Mouse (Mus musculus): ENCODE data around the gene Ncstn.

Ncstn gene

DNA sequence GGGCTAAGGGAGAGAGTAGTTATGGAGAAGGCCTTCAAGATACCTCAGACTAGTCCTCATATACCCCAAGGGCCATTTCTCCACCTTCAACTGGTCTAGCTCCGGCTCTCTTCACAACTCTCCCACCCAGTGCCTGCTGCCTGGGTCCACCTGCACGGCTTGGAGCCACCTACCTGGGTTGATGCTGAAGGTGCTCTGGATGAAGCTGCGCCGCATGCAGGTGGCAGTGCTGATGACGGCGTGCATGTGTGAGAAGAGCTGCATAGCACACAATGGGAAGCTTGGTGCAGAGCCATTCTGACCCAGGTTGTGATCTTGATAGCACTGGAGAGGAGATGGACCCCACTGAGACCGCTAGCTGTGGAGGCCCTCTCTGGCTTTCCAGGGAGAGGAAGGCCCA lies 10.0 kb downstream of the Ncstn start:
- in situ Hi-C loops (cut with MboI, MseI), result no loop called here

DNA sequence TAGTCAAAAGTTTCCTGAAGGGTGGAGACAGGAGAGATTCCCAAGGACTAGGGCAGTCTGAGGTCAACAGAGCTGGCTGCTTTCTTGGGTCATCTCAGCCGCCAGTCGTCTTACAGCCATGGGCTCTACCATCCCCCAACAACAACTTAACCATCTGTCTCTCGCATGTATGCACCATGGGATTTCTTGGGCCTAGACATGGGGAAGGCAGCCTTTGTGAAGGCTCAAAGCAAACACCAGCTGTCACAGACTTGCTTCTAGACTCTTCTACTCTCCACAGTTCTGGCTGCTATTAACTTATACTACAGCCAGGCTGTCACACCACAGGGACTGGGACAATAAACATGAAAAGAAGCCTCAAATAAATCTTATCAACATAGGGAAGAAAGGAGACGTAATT lies 11.0 kb downstream of the Ncstn start:
- in situ Hi-C loops (cut with MboI, MseI), result no loop called here

DNA sequence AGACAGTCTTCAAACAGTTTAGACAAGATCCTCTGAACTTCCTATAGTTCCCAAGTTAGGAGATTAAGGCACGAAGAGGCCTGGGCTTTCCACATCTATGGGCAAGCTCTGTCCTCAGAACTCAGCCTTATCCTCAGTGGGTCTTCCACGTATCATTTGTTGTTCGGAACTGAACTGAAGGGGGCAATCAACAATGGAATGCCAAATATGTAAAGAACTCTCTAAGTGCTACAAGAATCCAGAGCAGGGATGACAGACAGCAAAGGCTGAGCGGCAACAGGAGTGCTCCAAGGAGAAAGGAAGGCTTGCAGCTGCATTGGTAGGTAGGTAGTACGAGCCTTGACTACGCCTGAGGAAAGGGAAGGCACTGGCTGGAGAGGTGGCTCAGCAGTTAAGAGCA lies 12.4 kb downstream of the Ncstn start:
- in situ Hi-C loops (cut with MboI, MseI), result no loop called here

- in situ Hi-C loops (cut with MboI, MseI), result no loop called here
These were observed 17.9 kb downstream of the Ncstn start for GRCm38 (mm10) chr1:172064613-172065141.

GRCm38 (mm10) chr1:172063291-172064023 lies 19.1 kb downstream of the Ncstn start:
- in situ Hi-C loops (cut with MboI, MseI), result no loop called here

DNA sequence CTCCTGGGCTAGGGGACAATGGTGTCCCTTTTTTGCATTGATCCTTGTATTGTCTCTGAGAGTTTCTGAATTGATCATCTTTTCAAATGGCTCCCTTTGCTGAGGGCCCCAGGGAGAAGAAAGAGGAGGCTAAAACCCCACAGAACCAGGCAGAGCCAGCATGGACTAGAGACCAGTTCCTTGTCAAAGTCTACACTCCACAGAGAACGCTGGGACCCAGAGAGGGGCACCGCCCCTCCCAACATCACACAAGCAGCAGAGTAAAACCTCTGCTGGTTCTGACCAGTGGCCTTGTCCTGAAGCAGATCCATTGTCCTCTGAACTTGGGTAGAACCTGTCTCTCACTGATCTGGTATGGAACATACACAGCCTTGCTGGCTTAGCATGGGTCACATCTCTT lies 20.5 kb downstream of the Ncstn start:
- in situ Hi-C loops (cut with MboI, MseI), result no loop called here

DNA sequence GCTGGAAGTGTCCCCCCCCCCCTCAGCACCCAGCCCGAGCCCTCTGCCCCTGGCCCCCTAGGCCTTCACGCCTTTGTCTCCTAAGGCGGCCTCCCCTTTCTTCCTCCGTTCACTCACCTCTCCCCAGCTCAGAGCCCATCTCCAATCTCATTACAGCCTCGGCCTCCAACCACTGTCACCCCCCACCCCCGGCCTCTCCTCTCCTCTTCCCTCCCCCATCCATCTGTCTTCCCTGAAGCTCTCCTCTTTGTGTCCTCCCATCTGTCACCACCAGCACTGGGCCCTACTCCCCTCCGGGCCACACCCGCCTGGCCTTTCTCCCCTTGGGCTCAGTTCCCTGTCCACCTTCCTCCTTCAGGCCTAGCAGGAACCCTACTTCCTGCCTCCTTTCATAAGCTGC lies 21.4 kb downstream of the Ncstn start:
- in situ Hi-C loops (cut with MboI, MseI), result no loop called here

DNA sequence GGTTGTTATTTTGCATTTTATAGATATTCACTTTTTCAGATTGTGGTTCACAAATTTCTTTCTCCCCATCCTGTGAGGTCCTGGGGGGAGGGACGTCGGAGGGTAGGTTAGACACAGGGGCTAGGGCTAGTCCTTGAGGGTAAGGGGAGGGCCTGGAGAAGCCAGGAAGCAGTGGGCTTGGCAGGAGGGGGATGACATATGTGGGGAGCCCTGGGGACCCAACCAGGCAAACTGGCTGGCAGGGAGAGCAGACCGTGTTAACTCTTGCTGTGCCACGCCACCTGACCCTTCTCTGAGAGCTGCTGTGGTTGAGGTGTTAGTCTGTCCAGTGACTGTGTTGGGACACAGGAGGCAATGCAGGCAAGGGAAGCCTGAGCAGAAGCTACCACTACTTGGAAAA lies 21.9 kb downstream of the Ncstn start:
- in situ Hi-C loops (cut with MboI, MseI), result no loop called here

GRCm38 (mm10) chr1:172058874-172059273 lies 23.7 kb downstream of the Ncstn start:
- in situ Hi-C loops (cut with MboI, MseI), result loop anchor here (10.0 kb wide), 1 partner anchor 426 kb away; the partner anchor contains the start of gene Igsf9

GRCm38 (mm10) chr1:172058321-172058720 lies 24.3 kb downstream of the Ncstn start:
- in situ Hi-C loops (cut with MboI, MseI), result loop anchor here (10.0 kb wide), 1 partner anchor 426 kb away; the partner anchor contains the start of gene Igsf9

DNA sequence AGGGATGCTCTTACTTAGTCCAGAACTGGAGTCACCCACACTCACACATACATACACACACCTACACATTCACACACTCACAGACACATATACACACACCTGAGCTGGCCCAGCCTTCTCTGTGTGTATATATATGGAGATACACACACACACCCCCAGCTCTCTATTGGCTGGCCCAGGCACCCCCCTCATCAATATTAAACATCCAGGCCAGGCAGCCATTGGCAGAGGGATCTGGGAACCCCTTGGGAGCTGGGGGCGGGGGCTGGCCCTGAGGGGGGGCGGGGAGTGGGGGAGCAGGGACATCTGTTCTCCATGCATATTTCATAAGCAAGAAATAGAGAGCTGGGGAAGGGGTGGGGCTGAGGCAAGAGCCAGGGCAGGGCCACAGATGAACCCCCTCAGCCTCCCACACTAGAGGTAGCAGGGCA lies 25.1 kb downstream of the Ncstn start, which contains the start of gene Nhlh1:
Gene Nhlh1 (minus strand): TSS at position 83 of the 431 bp plus-strand sequence.
- in situ Hi-C loops (cut with MboI, MseI), result loop anchor here (10.0 kb wide), 1 partner anchor 427 kb away; the partner anchor contains the start of gene Igsf9

- in situ Hi-C loops (cut with MboI, MseI), result loop anchor here (10.0 kb wide), 1 partner anchor 429 kb away; the partner anchor contains the start of gene Igsf9
These were observed 26.3 kb downstream of the Ncstn start for GRCm38 (mm10) chr1:172056251-172056650.

DNA sequence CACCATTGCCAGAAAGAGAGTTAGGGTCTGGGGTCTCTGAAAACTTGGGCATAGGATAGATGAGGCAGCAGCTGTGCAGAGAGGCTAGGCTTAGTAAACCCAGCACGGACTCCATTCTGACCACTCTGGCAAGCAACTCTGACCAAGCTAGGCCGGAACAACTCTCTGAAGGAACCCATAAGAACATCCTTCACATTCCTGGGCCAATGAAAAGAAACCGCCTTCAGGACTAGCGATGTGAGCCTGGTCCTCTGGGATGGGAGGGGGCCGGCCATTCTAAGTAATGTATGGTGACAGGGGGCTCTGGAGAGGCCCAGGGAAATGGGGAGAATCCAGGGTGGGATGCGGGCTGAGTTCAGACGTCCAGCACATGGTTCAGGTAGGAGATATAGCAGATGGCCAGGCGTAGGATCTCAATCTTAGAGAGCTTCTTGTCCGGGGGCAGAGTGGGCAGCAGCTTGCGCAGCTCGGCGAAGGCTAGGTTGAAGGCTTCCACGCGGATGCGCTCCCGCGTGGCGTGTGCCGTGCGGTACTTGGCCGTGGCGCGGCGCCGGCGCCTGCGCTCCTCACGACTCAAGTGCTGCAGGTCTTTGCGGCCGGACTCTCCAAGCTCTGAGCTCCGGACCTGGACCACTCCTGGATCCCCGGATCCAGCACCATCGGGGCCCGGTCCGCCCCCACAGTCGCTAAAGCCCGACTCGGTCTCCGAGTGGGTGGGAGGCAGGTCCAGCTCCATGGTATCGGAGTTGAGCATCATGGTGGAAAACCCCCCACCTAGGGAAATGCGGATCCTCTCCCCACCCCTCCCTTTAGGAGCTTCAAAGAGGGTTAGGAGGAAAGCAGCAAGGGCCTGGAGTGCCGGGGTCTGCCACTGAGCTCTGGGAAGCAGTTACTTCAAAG lies 28.8 kb downstream of the Ncstn start:
- in situ Hi-C loops (cut with MboI, MseI), result loop anchor here (10.0 kb wide), 1 partner anchor 431 kb away; the partner anchor contains the start of gene Igsf9

DNA sequence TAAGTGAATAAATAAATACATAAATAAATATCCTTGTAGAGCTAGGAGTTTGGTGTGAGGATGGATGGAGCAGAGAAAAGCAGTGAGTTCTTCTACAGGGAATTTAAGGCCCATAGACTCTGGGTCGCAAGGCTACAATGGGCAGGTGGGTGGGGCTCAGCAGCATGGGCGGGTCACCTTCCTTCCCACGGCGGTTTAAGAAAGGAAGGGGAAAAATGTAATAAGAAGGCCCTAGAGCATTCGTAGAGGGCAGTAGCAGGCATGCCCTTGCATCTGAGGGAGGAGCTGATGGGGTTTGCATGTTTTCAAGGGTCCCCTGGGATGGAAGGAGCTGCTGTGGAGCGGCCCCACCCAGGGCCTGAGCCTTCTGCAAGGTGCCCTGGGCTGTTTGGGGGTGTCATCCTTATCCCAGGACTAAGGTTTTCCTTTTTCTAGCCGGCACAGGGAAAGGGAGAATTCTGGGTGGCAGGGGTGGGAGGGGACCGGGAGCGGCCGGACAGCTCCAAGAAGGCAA lies 29.8 kb downstream of the Ncstn start:
- in situ Hi-C loops (cut with MboI, MseI), result loop anchor here (10.0 kb wide), 1 partner anchor 432 kb away; the partner anchor contains the start of gene Igsf9

DNA sequence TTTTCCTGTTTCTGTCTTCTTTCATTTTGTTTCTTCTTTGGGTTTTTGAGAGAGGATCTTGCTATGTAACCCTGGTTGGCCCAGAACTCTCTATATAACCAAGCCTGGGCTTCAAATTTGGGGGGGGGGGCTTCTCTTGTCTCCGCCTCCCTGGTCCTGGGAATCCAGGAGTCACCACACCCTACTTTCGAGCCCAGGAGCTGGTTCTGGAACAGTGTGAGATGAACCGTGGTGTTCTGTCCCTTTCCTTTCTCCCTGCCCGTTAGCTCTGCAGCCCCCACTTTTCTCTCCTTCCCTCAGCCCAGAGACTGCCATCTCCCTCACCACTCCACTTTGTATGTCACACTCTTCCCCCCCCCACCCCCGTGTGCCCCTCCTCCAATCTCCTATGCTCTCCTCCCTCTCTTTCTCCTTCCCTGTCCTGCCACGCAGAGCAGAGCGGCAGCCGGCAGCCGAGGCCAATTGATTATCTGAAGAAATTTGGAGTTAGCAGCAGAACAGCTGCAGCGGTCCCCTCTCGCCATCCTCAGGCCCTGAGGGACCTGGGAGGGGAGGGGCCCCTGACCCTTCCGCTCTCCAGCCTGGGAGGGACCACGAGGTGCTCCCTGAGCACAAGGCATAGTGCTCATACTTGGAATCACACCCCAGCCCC lies 33.3 kb downstream of the Ncstn start:
- in situ Hi-C loops (cut with MboI, MseI), result no loop called here

- in situ Hi-C loops (cut with MboI, MseI), result no loop called here
These were observed 34.3 kb downstream of the Ncstn start for GRCm38 (mm10) chr1:172048241-172048734.

DNA sequence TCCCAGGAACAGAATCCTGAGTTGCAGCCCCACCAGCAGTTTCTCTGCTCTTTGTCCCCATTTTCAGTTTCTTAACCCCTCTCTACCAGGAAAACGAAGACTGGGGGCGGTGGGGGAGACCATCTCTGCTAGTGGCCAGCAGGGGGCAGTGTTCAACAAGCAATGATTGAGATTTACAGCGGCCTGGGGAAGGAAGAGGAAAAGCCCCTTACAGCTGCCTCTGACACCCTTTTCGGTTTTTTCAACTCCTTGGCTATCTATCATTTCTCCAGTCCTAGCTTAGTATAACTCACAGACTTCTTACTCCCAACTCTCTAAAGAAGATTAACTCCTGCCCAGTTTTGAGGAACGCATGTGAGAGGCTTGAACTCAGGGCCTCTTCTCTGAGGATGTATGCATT lies 35.7 kb downstream of the Ncstn start:
- in situ Hi-C loops (cut with MboI, MseI), result no loop called here

DNA sequence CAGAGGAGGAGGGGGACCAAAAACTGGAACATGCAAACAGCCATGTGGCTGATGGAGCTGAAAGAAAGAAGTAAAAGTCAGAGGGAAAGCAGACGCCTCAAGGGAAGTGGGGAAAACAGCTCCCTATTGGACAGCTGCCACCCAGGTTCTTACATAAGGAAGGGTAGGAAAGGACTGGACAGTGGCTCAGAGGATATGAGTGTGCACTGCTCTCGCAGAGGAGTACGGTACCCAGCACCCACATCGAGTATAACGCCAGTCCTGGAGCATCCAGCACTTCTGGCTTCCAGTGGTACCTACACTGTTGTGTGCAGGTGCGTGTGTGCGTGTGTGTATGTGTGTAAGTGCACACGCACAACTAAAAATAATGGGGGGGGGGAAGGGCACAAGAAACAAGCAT lies 36.2 kb downstream of the Ncstn start:
- in situ Hi-C loops (cut with MboI, MseI), result no loop called here

DNA sequence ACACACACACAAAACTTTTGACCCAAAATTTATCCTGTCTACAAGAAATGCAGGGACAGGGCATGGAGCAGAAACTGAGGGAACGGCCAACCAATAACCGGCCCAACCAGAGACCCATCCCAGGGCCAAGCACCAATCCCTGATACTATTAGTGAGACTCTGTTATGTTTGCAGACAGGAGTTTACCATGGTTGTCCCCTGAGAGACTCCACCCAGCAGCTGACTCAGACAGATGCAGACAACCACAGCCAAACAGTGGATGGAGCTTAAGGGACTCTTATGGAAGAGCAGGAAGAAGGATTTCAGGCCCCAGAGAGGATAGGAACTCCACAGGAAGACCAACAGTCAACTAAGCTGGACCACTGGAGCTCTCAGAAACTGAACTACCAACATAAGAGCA lies 52.7 kb downstream of the Ncstn start:
- in situ Hi-C loops (cut with MboI, MseI), result no loop called here

GRCm38 (mm10) chr1:172028394-172029275 lies 54.0 kb downstream of the Ncstn start, which contains the start of gene Vangl2:
Vangl2 (minus strand) TSS chr1:172028444.
- in situ Hi-C loops (cut with MboI, MseI), result no loop called here

Data from T-helper 1 cell (primary cell).